Mouse (Mus musculus): ENCODE measurements at regions not wholly inside any gene's neighbourhood (a gene's known extent, or its start where the extent isn't known, plus 50 kb on each side); places are given as distances from the start of the nearest gene placed in this dataset.
A peak's percentile ranks its signal among the peaks of the same experiment; 100 is the strongest.
"Not testable (repeated sequence)": the region's sequence is repeated elsewhere in the genome, so short reads cannot be mapped to it uniquely, and the experiment has no call there.

GRCm38 (mm10) chr6:117686212-117686611, 154.8 kb upstream of the Zfp637 start:
- DNase-seq (ENCODE audit: low read depth), result no peak

- DNase-seq (ENCODE audit: low read depth), result peak; percentile 34
Observed at GRCm38 (mm10) chr6:117687045-117687444, 153.9 kb upstream of the Zfp637 start.

GRCm38 (mm10) chr6:117688664-117689178, 152.3 kb upstream of the Zfp637 start:
- DNase-seq (ENCODE audit: low read depth), result no peak

DNA sequence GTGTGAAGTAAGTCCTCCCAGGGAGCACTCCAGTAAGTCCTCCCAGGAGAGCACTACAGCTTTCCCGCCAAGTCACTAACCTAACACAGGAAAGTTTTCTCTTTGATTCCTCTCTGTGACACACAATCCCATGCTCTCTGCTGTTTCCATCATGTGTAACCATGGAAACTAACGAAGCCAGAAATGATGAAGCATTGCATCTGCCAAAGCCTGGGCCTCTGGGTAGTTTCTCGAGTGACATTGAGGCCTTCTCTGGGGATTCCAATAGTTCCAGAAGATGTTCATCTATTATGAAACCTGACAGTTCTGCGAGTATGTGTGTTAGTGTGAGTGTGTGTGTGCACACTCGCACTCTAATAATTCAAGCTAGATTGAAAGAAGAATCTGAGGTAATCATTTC, 140.7 kb upstream of the Zfp637 start:
- no peak for DNase-seq (ENCODE audit: low read depth)

GRCm38 (mm10) chr6:117701547-117701946, 139.4 kb upstream of the Zfp637 start:
- no peak for DNase-seq (ENCODE audit: low read depth)

GRCm38 (mm10) chr6:117706006-117706405, 135.0 kb upstream of the Zfp637 start:
- no peak for DNase-seq (ENCODE audit: low read depth)

- DNase-seq (ENCODE audit: low read depth), result no peak
Observed at GRCm38 (mm10) chr6:117709212-117709611, 131.8 kb upstream of the Zfp637 start.

GRCm38 (mm10) chr6:117715056-117715777, 125.8 kb upstream of the Zfp637 start:
- no peak for DNase-seq (ENCODE audit: low read depth)

GRCm38 (mm10) chr6:117716422-117716821, 124.6 kb upstream of the Zfp637 start:
- DNase-seq (ENCODE audit: low read depth), result not testable (repeated sequence)

- DNase-seq (ENCODE audit: low read depth), result not testable (repeated sequence)
Observed at GRCm38 (mm10) chr6:117752338-117752737, 88.6 kb upstream of the Zfp637 start.

GRCm38 (mm10) chr6:117755682-117756081, 85.3 kb upstream of the Zfp637 start:
- not testable (repeated sequence) for DNase-seq (ENCODE audit: low read depth)

- DNase-seq (ENCODE audit: low read depth), result no peak
Observed at GRCm38 (mm10) chr6:117756176-117756575, 84.8 kb upstream of the Zfp637 start.

DNA sequence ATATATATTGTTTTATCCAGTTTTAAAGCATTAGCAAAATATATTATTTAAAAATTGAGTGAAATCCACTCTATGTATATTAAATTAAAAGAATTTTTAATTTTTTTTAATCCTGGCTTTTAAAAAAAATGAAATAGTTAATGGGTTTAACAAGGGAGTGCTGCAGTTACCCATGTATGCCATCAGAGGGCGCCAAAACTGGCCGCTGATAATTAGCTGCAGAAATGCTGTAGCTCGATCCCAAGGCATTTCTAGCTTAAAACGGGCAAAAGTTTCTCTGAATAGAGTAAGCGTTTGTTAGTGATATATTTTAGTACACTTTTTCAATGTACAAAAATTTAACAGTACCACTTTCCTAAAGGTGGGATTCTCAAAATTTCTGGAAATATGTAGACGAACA, 82.5 kb upstream of the Zfp637 start:
- peak; percentile 46 for DNase-seq (ENCODE audit: low read depth)

- DNase-seq (ENCODE audit: low read depth), result no peak
Observed at GRCm38 (mm10) chr6:117771506-117771905, 69.5 kb upstream of the Zfp637 start.

DNA sequence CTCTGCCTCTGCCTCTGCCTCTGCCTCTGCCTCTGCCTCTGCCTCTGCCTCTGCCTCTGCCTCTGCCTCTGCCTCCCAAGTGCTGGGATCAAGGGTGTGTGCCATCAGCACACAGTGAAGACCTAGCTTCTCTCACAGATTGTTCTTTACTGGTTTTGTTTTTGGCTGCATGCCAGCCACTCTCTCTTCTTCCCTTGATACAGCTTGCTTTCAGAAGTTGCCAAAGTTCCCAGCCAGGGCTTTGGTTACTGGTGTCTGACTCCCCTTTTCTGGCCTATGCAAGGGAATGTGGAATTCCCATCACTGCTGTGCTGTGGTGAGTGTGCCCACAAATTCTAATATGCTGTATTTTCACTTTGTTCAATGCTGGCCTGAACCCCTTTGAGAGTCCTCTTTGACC, 68.6 kb upstream of the Zfp637 start:
- no peak for DNase-seq (ENCODE audit: low read depth)

DNA sequence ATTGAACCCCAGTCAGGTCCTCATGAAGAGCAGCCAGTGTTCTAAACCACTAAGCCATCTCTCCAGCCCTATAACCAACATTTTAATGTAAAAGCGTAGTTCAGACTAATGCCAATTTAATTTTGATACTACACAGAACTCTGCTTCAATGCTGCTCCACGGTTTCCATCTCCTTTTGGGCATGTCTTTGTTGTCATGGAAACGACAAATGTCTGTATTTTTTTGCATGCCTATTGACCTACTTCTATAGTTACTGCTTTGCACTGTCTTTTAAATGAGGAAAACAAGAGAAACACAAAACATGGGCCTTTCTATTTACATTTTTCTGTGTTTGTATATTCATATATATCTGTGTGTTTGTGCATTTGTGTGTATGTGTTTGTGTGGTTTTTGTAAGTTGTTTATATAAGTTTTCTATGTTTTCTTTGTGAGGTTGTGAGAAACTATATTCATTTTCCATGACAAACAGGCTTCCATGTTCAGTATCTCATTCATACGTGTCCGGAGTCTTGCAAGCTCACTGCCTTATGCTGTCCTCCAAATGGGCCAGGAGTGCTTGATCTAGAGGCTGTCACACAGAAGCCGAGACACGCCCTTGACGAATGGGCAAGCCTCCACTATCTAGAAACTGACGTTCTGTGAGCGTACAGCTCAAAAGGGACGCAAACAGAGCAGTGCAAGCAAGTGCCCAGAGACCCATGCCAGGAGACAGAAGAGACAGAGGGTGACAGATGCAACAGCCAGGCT, 65.5 kb upstream of the Zfp637 start:
- DNase-seq (ENCODE audit: low read depth), result no peak

GRCm38 (mm10) chr6:117778027-117778426, 63.0 kb upstream of the Zfp637 start:
- no peak for DNase-seq (ENCODE audit: low read depth)

DNA sequence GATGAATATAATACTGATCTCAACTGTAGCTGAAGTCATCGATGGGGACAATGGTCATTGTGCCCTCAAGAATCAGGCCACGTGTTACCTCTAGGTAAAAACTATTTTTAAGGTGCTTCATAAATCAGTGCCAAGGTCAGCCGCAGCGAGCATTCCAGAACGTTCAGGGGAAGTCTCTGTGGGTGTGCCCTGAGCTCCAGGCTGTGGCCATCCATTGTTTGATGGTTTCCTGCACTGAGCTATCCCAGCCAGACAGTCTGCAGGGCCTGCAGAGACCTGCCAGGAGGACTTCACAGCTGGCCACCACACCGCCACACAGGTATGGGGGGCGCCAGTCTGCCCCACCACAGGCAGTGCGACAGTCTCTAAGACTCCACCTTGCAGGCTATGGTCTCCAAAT, 62.5 kb upstream of the Zfp637 start:
- no peak for DNase-seq (ENCODE audit: low read depth)

DNA sequence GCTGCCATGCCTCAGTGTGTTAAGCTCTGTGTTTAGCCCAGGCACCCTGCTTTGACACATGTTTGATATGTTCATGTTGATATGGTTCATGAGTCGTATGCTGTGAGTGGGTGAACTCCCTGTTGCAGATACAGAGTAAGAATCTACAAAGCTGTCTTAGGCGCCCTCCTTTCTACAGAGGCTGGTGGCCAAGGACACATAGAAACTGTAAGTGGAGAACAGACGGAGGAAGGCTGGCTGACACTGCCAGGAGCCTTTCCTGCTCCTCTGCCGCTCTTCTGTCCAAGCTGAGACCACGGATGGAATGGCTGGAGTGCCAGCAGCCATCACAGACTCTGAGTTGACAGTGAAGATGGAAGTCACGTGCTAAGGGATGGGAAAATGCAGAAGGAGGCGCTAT, 62.0 kb upstream of the Zfp637 start:
- DNase-seq (ENCODE audit: low read depth), result no peak

- DNase-seq (ENCODE audit: low read depth), result no peak
Observed at GRCm38 (mm10) chr6:117788580-117789540, 52.1 kb upstream of the Zfp637 start.

DNA sequence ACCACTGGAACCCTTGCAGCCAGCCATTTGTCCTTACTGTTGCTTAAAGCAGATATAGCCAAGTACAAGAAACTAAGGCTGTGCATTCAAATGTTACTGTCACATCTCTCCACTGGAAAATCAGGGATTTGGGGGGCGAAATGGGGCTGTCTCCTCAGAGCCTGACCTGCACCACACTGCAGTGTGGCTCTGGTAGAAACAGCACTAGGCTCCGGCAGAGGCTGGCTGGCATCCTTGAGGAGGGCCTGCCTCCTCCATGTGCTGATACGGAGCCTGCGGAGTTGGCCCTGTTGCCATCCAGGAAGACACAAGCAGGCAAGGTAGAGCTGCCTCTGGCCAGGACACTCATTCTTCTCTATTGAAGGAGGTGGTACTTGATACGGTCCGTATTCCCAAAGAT, 50.4 kb upstream of the Zfp637 start:
- DNase-seq (ENCODE audit: low read depth), result no peak
